Mouse (Mus musculus) CD4-positive, CD25-positive, alpha-beta regulatory T cell, adult 4 months (primary cell): ENCODE measurements at regions not wholly inside any gene's neighbourhood (a gene's known extent, or its start where the extent isn't known, plus 50 kb on each side); places are given as distances from the start of the nearest gene placed in this dataset.
"Not testable (repeated sequence)": the region's sequence is repeated elsewhere in the genome, so short reads cannot be mapped to it uniquely, and the experiment has no call there.

ENCODE experiments used
- ATAC-seq: one replicate; pipeline ENCODE4 v1.8.0; 2017

GRCm38 (mm10) chr17:9066633-9067032 is 78.5 kb downstream of the 1700010I14Rik start:
- not testable (repeated sequence) for ATAC-seq

GRCm38 (mm10) chr17:9068859-9069602 is 80.9 kb downstream of the 1700010I14Rik start:
- no peak for ATAC-seq

GRCm38 (mm10) chr17:9083629-9084028 is 95.5 kb downstream of the 1700010I14Rik start:
- ATAC-seq, result no peak

- no peak for ATAC-seq
These were observed 139.7 kb downstream of the 1700010I14Rik start for GRCm38 (mm10) chr17:9127866-9128265.

- ATAC-seq, result no peak
These were observed 157.6 kb downstream of the 1700010I14Rik start for GRCm38 (mm10) chr17:9145605-9146223.

- ATAC-seq, result no peak
These were observed 162.5 kb downstream of the 1700010I14Rik start for GRCm38 (mm10) chr17:9150654-9151053.

GRCm38 (mm10) chr17:9162148-9162547 is 174.0 kb downstream of the 1700010I14Rik start:
- no peak for ATAC-seq

GRCm38 (mm10) chr17:9162676-9163075 is 174.5 kb downstream of the 1700010I14Rik start:
- ATAC-seq, result no peak

GRCm38 (mm10) chr17:9163285-9163684 is 175.2 kb downstream of the 1700010I14Rik start:
- no peak for ATAC-seq

GRCm38 (mm10) chr17:9164501-9164900 is 176.4 kb downstream of the 1700010I14Rik start:
- no peak for ATAC-seq

GRCm38 (mm10) chr17:9167161-9167560 is 179.0 kb downstream of the 1700010I14Rik start:
- no peak for ATAC-seq

GRCm38 (mm10) chr17:9167571-9168201 is 179.6 kb downstream of the 1700010I14Rik start:
- ATAC-seq, result no peak

- no peak for ATAC-seq
These were observed 180.3 kb downstream of the 1700010I14Rik start for GRCm38 (mm10) chr17:9168411-9168810.

GRCm38 (mm10) chr17:9169371-9169770 is 181.2 kb downstream of the 1700010I14Rik start:
- ATAC-seq, result peak; percentile 23

- ATAC-seq, result no peak
These were observed 209.0 kb downstream of the 1700010I14Rik start for GRCm38 (mm10) chr17:9197160-9197559.

GRCm38 (mm10) chr17:9200386-9200785 is 212.3 kb downstream of the 1700010I14Rik start:
- ATAC-seq, result no peak

- no peak for ATAC-seq
These were observed 214.4 kb downstream of the 1700010I14Rik start for GRCm38 (mm10) chr17:9202496-9202895.

GRCm38 (mm10) chr17:9210626-9211025 is 211.2 kb upstream of the Gm17728 start:
- ATAC-seq, result no peak

- no peak for ATAC-seq
These were observed 198.8 kb upstream of the Gm17728 start for GRCm38 (mm10) chr17:9223097-9223496.

GRCm38 (mm10) chr17:9227872-9228575 is 193.8 kb upstream of the Gm17728 start:
- no peak for ATAC-seq

- ATAC-seq, result no peak
These were observed 186.7 kb upstream of the Gm17728 start for GRCm38 (mm10) chr17:9235141-9235571.

GRCm38 (mm10) chr17:9258646-9259170 is 163.2 kb upstream of the Gm17728 start:
- no peak for ATAC-seq

- ATAC-seq, result no peak
These were observed 153.1 kb upstream of the Gm17728 start for GRCm38 (mm10) chr17:9268776-9269175.
